Mouse (Mus musculus): ENCODE results near the gene Eddm3b.

- TF ChIP-seq POLR2A (IDR thresholded peaks at IDR 0.05; ENCODE audit: insufficient read depth, low read length) (no peak), CTCF (IDR thresholded peaks at IDR 0.05; ENCODE audit: low read depth, low read length) (no peak), EP300 (IDR thresholded peaks at IDR 0.05; ENCODE audit: insufficient read depth, low read depth, low read length) (no peak)
These were observed 17.0 kb downstream of the Eddm3b start for GRCm38 (mm10) chr14:51131086-51131815.
